Mouse (Mus musculus) bone marrow, adult 2 months (tissue): Measurements from ENCODE around the gene Ercc4.

Experiments
- CTCF ChIP-seq: fragments of 200-500 bp; IDR thresholded peaks from 2 replicates; pipeline ENCODE4 v1.5.1; 2011; ENCODE audit warnings: low read length, control low read depth; ENCODE audit not compliant: control insufficient read depth, insufficient read depth
- POLR2A ChIP-seq: fragments of 200-500 bp; IDR thresholded peaks from 2 replicates; pipeline ENCODE4 v1.6.1; 2011; ENCODE audit warnings: low read depth, mild to moderate bottlenecking, control low read depth, low read length, borderline replicate concordance; ENCODE audit not compliant: control insufficient read depth

DNA sequence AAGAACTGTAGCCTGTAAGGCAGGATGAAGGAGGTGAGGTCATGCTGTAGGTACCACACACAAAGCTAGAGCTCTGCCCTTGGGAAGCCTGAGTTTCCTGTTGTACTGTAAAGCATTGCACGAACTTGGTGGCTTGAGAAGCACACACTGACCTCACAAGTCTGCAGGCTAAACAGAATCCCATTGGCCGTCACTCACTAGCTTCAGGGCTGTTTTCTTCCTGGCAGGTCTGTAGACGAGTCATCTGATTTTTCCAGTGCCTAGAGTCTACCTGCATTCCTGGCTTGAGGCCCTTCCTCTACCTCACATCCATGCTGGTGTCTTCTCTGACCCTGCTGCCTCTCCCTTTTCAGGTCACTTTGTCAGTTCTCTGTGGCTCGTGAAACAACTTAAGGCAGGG, 36.7 kb downstream of the Ercc4 start:
- no peak for TF ChIP-seq CTCF
- no peak for TF ChIP-seq POLR2A
